Mouse (Mus musculus) heart, embryonic 11.5 days (tissue): ENCODE measurements around the gene Shisa8. TPM values are rescaled to one million over a fixed set of nuclear protein-coding genes. Genes with fewer than 3 reads are reported as not detected.

Experiments used
- ATAC-seq: fragments of 200-750 bp; cut with Nextera tagmentation; replicated peaks from 2 replicates; pipeline ENCODE4 v1.8.0; 2017; ENCODE audit warnings: moderate library complexity; ENCODE audit not compliant: insufficient number of reproducible peaks, low FRiP score, low TSS enrichment
- H3K27ac ChIP-seq: fragments of 300-500 bp; sonication (generic); 2 replicates; pipeline ENCODE4 v1.5.1; 2014; ENCODE audit warnings: mild to moderate bottlenecking, low read depth, low read length
- H3K27me3 ChIP-seq: fragments of 300-500 bp; sonication (generic); 2 replicates; pipeline ENCODE4 v1.6.1; 2014; ENCODE audit warnings: mild to moderate bottlenecking, low read length, mixed read lengths; ENCODE audit not compliant: control insufficient read depth, insufficient read depth
- H3K36me3 ChIP-seq: fragments of 300-500 bp; sonication (generic); 2 replicates; pipeline ENCODE4 v1.6.1; 2014; ENCODE audit warnings: mild to moderate bottlenecking, low read length, moderate library complexity, mixed read lengths; ENCODE audit not compliant: control insufficient read depth, insufficient read depth
- H3K4me1 ChIP-seq: fragments of 300-500 bp; sonication (generic); 2 replicates; pipeline ENCODE4 v1.6.1; 2014; ENCODE audit warnings: low read length; ENCODE audit not compliant: control insufficient read depth, insufficient read depth
- H3K4me2 ChIP-seq: fragments of 300-500 bp; sonication (generic); 2 replicates; pipeline ENCODE4 v1.6.1; 2014; ENCODE audit warnings: mild to moderate bottlenecking, moderate library complexity
- H3K4me3 ChIP-seq: fragments of 300-500 bp; sonication (generic); 2 replicates; pipeline ENCODE4 v1.5.1; 2014; ENCODE audit warnings: low read depth, low read length
- H3K9ac ChIP-seq: fragments of 300-500 bp; sonication (generic); 2 replicates; pipeline ENCODE4 v1.6.1; 2014; ENCODE audit warnings: mild to moderate bottlenecking, low read depth, low read length, moderate library complexity
- H3K9me3 ChIP-seq: fragments of 300-500 bp; sonication (generic); replicated peaks from 2 replicates; pipeline ENCODE4 v1.6.1; 2016; ENCODE audit warnings: low read length; ENCODE audit not compliant: control insufficient read depth
- WGBS: fragments of 180-500 bp; shearing (Covaris S2); extraction: QIAGEN DNeasy Blood & Tissue Kit; methylation state at CpG from one replicate; pipeline ENCODE4 v1.1.7; 2014; ENCODE audit not compliant: insufficient replicate concordance; 5-methylcytosine and 5-hydroxymethylcytosine counted together
- polyA plus RNA-seq: library from polyadenylated mRNA; unstranded; fragments of >200 nt; fragmentation: Nextera tagmentation; extraction: Ambion mirVana; gene quantifications from 2 replicates; pipeline ENCODE4 v1.2.1, GENCODE M21; 2014

The Shisa8 gene
- polyA plus RNA-seq, 1 experiment from 2014 or later, result 0.07 TPM

DNA sequence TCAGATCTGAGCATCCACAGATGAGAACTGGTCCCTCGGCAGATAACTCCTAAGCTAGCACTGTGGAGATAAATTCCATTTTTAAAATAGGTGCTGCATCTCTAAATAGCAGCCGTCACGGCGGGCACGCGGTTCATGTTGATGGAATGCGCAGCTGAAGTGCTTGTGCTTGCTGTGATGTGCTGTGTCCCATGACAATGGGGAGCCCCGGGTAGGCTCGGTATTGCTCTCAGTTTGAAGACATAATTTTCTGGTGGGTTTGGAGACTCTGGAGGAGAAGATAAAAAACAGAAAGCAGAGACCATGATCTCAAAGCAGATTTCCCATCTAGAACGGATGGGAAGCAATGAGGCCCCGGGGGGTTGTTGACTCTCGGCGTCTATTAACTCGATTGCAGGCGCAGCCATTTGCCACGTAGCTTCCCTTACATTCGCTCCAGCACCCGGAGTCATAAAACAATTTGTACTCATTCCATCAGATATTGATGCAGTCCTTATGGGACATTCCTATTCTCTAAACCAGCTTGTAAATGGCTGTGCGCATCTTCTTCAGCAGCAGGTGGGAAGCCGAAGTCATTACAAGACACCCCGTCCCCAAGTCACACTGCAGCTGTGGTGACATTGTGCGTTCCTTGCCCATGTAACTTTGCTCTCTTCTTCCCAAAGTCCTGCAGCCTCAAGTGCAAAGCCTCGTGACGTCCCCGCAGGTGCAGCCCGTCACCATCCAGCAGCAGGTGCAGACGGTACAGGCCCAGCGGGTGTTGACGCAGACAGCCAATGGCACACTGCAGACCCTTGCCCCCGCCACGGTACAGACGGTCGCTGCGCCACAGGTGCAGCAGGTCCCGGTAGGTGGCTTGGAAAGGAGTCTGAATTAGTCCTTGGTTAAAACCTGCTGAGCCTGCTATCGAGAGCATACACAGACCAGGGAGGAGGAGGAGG lies 41.9 kb downstream of the Shisa8 start:
- Histone ChIP-seq H3K27ac (no peak overlapping the region), H3K9me3 (no peaks in the 10 kb centered on the region), H3K9ac (no peak overlapping the region), H3K4me2 (no peak overlapping the region), H3K4me3 (no peak overlapping the region), H3K36me3 (peaks cover 17% of the 10 kb centered on the region), H3K4me1 (peaks cover 36% of the 10 kb centered on the region), H3K27me3 (no peaks in the 10 kb centered on the region)
- no peak for ATAC-seq
- WGBS, result 79% methylated on average over 36 of the region's 36 CpGs

DNA sequence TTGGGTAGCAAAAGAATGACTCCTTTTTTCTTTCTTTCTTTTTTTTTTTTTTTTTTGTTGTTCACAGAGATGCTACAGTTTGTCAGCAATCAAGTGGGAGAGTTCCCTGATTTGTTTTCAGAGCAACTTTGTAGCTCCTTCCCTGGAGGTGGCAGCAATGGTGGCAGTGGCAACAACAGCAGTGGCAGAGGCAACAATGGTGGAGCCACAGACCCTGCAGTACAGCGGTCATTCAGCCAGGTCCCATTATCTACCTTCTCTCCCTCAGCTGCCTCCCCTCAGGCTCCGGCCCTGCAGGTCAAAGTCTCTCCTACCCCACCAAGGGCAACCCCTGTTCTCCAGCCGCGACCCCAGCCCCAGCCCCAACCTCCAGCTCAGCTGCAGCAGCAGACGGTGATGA lies 42.9 kb downstream of the Shisa8 start:
- Histone ChIP-seq H3K4me3 (no peak overlapping the region), H3K9ac (no peak overlapping the region), H3K9me3 (no peaks in the 10 kb centered on the region), H3K36me3 (peaks cover 11% of the 10 kb centered on the region), H3K4me1 (peaks cover 41% of the 10 kb centered on the region), H3K27ac (peak overlapping the region; percentile 73), H3K4me2 (no peak overlapping the region), H3K27me3 (no peaks in the 10 kb centered on the region)
- 66% methylated on average over 5 of the region's 5 CpGs for WGBS
- ATAC-seq, result no peak

DNA sequence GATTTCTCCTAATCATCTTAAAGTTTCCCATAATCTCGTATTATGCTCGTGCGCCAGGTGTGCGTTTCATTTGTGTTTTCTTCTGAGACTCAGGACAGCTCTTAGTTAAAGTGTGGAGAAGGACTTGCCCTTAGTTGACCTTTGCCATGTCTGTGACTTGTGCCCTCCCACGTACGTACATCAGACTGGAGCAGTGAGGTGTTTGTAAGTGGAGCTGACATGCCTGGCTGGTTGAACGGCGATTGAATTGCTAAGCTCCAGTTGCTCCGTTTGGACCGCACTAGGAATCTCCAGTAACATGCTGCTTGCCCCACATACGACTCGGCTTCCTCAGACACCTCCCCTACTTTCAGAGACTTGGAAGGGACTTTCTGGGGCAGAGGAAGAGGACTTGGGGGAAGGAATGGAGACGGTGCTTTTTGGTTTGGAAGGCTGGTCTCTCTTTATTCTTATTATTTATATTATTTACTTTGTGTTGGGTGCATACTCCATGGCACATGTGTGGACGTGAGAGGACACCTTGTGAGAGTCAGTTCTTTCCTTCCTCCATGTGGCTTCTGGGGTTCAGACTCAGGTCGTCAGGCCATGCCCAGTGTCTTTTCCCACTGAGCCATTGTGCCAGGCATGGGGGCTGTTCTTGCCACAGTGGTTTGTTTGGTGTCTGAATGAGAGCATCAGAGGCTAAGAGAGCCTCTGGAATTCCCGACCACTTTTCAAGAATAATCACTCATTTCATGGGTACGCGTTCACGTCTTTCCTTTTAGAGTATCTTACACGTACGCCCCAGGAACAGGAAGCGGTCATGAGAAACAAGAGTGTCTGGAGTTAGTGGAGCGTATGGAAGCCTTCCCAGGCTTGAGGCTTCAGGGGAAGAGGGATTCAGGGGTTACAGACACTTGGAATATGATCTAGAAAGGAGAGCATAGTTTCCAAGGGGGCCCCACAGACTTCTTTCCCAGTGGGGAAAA lies 45.1 kb downstream of the Shisa8 start:
- H3K9ac ChIP-seq, result 0 out of 2 replicates have a peak overlapping the region, but pooled peaks have one; percentile 30
- no peaks in the 10 kb centered on the region for H3K27me3 ChIP-seq
- H3K9me3 ChIP-seq, result no peaks in the 10 kb centered on the region
- no peak overlapping the region for H3K27ac ChIP-seq
- no peak for ATAC-seq
- peak overlapping the region; percentile 31 for H3K4me2 ChIP-seq
- no peak overlapping the region for H3K4me3 ChIP-seq
- H3K36me3 ChIP-seq, result peaks cover 4% of the 10 kb centered on the region; the same call in 1 of the 2 replicates
- H3K4me1 ChIP-seq, result peaks cover 58% of the 10 kb centered on the region
- WGBS, result 59% methylated on average over 23 of the region's 23 CpGs

DNA sequence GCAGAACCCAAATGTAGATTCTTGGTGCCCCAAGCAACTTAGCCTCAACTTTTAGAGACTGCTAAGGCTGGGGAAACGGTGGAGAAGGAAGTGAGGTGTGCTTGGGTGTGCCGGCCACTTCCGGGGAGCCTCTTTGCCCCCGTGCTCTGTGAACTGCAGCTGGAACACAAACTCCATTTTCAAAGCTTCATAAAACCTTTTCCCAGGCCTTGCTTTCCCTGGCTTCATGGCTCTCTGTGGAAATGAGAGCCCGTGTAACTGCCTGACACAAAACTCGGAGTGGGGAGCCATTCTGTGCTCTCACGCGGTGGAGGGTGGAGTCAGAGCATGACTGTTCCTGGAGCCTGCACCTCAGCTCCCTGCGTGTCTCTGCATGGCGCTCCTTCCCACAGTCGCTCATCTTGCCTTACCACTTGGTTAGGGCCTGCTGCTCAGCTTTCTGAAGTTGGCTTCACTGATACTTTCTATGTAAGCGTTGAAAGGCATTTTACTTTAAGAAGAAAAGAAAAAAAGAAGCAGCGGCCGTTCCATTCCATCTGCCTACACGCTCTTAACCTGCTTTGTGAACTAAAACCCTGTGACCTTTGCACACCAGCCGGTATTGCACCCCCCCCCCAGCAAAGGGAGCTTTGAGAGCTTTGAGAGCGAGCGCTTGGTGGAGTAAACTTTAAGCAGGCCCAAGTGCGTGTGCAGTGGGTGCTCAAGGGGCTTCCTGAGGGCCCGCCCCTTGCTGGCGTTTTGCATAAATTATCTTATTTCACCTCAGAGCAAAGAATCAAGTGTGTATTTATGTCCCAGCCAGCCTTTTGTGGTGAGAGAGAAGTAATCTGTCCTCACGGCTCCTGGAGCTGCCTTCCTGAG lies 46.1 kb downstream of the Shisa8 start:
- Histone ChIP-seq H3K9ac (peak overlapping the region; percentile 22; the same call in 1 of the 2 replicates), H3K27ac (0 out of 2 replicates have a peak overlapping the region, but pooled peaks have one; percentile 22), H3K4me3 (no peak overlapping the region), H3K4me2 (peak overlapping the region; percentile 31), H3K36me3 (peaks cover 4% of the 10 kb centered on the region; the same call in 1 of the 2 replicates), H3K9me3 (no peaks in the 10 kb centered on the region), H3K27me3 (no peaks in the 10 kb centered on the region), H3K4me1 (peaks cover 61% of the 10 kb centered on the region)
- WGBS, result 67% methylated on average over 22 of the region's 22 CpGs
- no peak for ATAC-seq

DNA sequence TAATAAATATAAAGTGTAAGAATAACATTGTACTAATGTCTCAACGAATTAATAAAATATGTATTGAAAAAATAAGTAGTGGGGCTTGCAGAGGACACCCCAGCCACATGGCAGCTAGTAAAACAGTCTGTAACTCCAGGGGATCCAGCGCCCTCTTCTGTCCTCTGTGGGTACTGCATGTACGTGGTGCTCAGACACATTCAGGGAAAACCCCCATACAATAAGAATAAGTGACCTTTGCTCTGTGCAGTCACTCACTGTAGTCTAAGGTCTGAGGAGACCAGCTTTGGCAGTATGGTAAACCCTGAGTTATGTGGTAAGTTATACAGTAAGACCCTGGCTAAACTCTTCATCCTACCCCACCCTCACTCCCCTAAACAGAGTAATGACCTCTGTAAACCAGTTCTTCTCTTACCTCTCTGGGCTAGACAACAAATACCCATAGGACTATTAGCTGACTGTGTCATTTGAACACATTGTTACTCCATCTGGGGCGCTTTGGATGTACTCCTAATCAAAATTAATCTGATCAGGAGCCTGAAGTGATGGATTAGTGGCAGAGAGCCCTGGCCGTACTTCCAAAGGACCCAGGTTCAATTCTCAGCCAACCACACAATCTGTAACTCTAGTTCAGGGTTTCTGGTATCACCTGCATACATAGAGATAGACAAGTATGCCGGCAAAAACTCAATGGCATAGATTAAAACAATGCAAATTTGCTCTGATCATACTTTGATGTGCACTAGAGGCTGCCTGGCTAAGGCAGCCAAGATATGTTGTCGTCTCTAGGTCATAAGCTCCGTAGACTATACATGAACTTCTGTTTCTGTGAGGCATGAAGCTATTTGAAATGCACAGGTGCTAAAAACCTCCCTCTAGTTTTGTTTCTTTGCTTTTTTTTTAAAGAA lies 47.0 kb downstream of the Shisa8 start:
- Histone ChIP-seq H3K9me3 (no peaks in the 10 kb centered on the region), H3K4me1 (peaks cover 70% of the 10 kb centered on the region), H3K4me2 (peak overlapping the region; percentile 29; the same call in 1 of the 2 replicates), H3K9ac (peak overlapping the region; percentile 22; the same call in 1 of the 2 replicates), H3K27ac (no peak overlapping the region), H3K36me3 (no peaks in the 10 kb centered on the region), H3K4me3 (no peak overlapping the region), H3K27me3 (no peaks in the 10 kb centered on the region)
- 56% methylated on average over 8 of the region's 8 CpGs for WGBS
- no peak for ATAC-seq

DNA sequence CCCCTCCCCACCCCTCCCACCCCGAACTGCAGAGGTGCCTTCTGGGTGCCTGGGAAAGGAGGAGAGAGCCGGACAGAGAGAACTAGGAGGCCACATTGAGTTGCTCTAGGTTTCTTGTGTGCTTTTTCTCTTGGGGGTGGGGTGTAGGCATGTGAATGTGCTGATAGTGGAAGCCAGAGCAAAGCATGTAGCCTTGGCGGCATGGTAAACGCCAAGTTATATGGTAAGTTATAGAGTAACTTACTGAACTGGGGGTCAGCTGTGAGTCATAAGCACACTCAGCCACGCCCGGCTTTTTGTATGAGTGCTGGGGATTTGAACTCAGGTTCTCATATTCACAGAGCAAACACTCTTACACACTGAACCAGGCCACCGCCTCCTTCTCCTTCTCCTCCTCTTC lies 48.1 kb downstream of the Shisa8 start:
- Histone ChIP-seq H3K27ac (peak overlapping the region; percentile 80), H3K4me2 (peak overlapping the region; percentile 29; the same call in 1 of the 2 replicates), H3K27me3 (no peaks in the 10 kb centered on the region), H3K9ac (0 out of 2 replicates have a peak overlapping the region, but pooled peaks have one; percentile 10), H3K4me3 (no peak overlapping the region), H3K36me3 (no peaks in the 10 kb centered on the region), H3K9me3 (no peaks in the 10 kb centered on the region), H3K4me1 (peaks cover 69% of the 10 kb centered on the region)
- ATAC-seq, result peak; percentile 46
- 64% methylated on average over 7 of the region's 7 CpGs for WGBS

DNA sequence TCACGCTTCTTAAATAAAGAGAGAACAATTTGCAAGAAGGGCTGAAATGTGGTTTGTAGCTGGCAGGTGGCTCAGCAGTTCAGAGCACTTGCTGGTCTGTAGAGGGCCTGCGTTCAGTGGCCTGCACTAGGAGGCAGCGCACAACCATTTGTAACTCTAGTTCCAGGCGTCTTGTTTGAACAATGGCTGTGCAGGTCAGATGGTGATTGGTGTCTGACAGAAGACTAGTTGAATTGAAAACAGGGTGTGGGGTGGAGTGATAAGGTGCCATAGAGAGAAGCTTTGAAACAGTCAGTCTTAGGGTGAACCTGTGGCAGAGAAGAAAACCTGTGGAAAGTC lies 48.6 kb downstream of the Shisa8 start:
- no peaks in the 10 kb centered on the region for H3K36me3 ChIP-seq
- H3K4me2 ChIP-seq, result peak overlapping the region; percentile 29; the same call in 1 of the 2 replicates
- H3K27me3 ChIP-seq, result no peaks in the 10 kb centered on the region
- H3K4me1 ChIP-seq, result peaks cover 66% of the 10 kb centered on the region
- H3K4me3 ChIP-seq, result no peak overlapping the region
- no peaks in the 10 kb centered on the region for H3K9me3 ChIP-seq
- 56% methylated on average over 4 of the region's 4 CpGs for WGBS
- ATAC-seq, result peak; percentile 60
- 0 out of 2 replicates have a peak overlapping the region, but pooled peaks have one; percentile 10 for H3K9ac ChIP-seq
- peak overlapping the region; percentile 80 for H3K27ac ChIP-seq
